Mouse (Mus musculus): Measurements from ENCODE around the gene Pus7l.

Pus7l gene

DNA sequence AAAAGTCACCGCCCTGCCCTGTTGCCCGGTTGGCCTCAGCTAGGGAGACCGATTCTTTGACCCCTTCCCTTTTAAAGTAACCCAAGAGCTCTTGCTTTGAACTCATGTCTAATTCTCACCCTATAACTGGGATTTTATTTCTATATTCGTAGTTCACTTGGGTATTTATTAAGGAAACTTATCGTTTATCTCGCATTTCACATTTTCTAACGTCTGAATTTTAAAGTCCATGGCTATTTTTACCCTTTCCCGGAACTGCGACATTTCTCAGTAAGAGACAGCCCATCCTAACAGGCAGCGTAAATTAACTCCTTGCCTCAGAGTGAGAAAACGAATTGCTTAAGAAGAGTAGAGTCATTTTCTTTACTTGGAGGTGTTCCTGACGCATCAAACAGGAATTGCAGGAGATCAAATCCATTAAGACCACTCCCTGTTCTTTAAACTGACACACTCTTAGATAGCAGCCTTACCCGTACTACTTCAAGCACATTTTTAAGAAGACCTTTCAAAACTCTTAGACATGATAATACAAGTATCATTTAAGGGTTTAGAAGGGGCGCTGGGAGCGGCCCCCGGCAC, 25.3 kb downstream of the Pus7l start:
- TF ChIP-seq GATA4 (IDR thresholded peaks at IDR 0.05; ENCODE audit: insufficient replicate concordance, low read length), result no peak

- TF ChIP-seq GATA4 (IDR thresholded peaks at IDR 0.05; ENCODE audit: insufficient replicate concordance, low read length), result no peak
These were observed 39.7 kb downstream of the Pus7l start for GRCm38 (mm10) chr15:94503451-94504215.

- TF ChIP-seq GATA4 (IDR thresholded peaks at IDR 0.05; ENCODE audit: insufficient replicate concordance, low read length), result no peak
These were observed 44.1 kb downstream of the Pus7l start for GRCm38 (mm10) chr15:94499260-94499659.

DNA sequence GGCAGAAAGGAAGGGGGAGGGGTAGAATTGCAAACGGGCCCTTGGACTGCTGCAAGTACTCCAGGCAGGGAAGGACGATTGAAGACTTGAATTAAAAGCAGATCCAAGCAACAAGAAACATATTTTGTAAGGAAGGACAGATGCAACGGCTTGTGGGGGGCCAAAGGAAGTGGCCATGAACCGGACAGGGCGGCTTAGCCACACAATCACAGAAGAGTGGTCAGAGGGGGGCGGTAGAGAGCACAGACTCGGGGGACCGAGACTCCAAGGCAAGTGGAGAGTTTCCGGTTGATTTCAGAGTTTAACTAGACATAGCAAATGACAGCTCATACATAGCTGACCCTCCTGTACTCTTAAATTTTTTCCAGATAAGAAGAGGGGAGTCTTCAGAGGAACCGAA, 47.4 kb downstream of the Pus7l start:
- no peak for TF ChIP-seq GATA4 (IDR thresholded peaks at IDR 0.05; ENCODE audit: insufficient replicate concordance, low read length)

DNA sequence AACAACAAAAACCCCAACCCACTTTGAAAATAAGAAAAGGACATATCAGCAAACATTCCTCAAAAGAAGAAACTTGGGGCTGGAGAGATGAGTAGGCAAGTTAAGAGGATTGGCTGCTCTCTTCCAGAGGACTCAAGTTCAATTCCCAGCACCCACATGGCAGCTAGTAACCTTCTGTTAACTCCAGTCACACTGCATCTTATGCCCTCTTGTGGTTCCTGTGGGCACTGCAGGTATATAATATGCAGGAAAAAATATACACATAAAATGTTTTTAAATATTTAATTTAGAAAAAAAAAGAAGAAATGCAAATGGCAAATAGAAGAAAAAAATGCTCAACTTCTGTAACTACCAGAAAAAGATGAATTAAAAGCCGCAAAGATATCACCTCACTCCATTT, 48.9 kb downstream of the Pus7l start:
- no peak for TF ChIP-seq GATA4 (IDR thresholded peaks at IDR 0.05; ENCODE audit: insufficient replicate concordance, low read length)

DNA sequence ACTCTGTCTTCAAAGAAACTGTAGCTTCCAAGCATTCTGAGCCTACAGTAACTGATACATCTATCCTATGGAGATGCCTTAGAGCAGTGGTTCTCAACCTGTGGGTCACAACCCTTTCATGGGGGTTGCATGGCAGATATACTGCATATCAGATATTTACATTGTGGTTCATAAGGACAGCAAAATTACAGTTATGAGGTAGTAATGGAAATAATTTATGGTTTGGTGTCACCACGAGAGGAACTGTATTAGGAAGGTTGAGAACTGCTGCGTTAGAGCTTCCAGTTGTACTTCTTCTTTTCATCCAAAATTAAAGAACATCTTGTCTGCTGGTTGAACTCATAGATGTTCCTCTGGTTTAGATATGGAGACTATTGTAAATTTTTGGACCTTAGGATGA, 53.9 kb downstream of the Pus7l start:
- no peak for TF ChIP-seq GATA4 (IDR thresholded peaks at IDR 0.05; ENCODE audit: insufficient replicate concordance, low read length)

DNA sequence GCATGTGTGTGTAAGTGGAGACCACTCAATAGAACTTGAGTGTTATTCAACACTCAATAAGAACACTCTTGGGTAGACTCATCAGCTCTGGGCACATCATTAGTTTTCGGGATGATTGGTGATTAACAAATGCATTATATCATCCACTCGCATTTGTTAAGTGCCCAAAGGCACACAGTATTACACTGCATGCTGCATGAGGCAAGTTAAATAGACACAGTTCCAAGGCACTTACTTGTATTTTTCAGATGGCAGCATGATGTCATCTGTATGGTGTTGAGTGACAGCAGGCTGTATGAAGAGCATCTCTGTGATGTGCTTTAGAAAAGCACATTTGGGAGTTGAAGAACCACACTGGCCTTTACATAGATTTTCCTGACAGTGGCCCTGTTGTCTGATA, 60.8 kb downstream of the Pus7l start:
- TF ChIP-seq GATA4 (IDR thresholded peaks at IDR 0.05; ENCODE audit: insufficient replicate concordance, low read length), result no peak

DNA sequence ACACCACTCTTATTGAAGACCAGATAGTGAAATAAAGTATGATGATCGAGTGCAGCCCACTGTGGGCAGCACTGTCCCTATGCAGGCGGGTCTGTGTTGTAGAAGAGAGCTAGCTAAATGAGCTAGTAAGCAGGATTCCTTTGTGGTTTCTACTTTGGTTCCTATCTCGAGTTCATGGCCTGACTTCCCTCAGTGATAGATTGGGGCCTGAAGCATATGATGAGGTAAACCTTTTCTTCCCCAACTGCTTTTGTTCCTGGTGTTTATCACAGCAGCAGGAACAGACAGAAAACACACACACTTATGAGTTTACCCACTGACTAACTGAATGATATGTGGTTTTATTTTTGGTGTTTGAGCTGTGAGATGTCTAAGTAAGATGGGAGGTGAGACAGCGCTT, 62.6 kb downstream of the Pus7l start:
- no peak for TF ChIP-seq GATA4 (IDR thresholded peaks at IDR 0.05; ENCODE audit: insufficient replicate concordance, low read length)

DNA sequence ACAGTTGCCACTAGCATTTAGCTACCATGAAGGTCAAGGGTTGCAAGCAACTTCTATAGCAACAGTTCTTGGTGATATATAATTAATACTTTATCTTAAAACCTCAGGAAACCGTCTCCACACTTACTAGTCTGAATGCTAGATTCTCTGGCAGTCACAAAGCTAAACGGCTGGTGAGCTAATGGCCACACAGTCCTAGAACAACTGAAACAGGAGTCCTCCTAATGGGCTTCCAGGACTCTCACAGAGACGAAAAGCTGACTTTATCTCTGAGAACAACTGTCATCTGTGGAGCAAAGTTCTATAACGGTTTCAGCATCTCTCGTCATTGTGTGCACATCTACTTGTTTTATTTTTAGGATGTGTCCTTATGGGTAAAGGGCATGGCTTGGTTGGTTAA, 63.1 kb downstream of the Pus7l start:
- TF ChIP-seq GATA4 (IDR thresholded peaks at IDR 0.05; ENCODE audit: insufficient replicate concordance, low read length), result no peak

DNA sequence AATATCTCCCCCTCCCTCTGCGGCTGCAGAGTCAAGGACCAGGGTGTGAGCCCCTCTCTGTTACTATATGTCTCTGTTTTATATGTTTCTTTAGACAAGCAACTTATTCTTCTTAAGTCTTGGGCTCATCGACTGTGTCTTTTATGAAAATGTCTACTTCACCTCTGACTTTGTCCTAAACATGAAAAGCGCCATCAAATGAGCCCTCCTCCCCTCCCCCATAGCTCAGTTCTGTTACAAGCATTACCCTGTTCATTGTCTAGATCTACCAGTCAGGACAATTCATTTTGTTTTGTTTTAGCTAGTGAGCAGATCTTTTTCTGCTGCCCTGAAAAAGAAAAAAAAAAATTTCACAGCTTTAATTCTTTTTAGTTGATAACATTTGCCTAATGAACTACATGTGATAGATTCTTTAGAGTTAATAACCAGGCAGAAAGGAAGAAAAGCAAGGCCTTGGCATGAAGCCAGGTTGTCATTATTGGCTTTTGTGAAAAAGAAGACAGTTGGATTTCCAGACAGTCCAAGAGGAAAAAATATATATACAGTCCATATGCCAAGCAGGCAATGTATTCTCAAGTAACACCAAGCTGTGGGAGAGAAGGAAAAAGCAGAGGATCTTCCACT, 63.7 kb downstream of the Pus7l start:
- no peak for TF ChIP-seq GATA4 (IDR thresholded peaks at IDR 0.05; ENCODE audit: insufficient replicate concordance, low read length)

- TF ChIP-seq GATA4 (IDR thresholded peaks at IDR 0.05; ENCODE audit: insufficient replicate concordance, low read length), result no peak
These were observed 64.6 kb downstream of the Pus7l start for GRCm38 (mm10) chr15:94478706-94479105.

DNA sequence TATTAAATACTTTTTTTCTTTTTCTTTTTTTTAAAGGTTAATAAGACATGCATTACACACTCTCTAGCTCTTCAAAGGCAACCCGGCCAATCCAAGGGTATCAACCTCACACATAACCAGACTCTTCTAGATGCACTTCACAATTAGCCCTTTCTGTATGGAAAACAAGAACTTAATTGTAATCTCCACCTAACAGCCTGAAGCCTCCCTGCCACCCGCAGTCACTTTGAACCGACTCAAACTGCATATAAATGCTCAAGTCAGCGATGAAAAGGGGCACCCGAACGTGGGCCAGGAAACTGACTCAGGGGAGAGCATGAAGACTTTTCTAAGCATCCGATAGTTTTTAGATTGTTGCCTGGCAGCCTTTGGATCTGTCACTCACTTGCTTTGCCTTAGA, 66.1 kb downstream of the Pus7l start:
- TF ChIP-seq GATA4 (IDR thresholded peaks at IDR 0.05; ENCODE audit: insufficient replicate concordance, low read length), result no peak

DNA sequence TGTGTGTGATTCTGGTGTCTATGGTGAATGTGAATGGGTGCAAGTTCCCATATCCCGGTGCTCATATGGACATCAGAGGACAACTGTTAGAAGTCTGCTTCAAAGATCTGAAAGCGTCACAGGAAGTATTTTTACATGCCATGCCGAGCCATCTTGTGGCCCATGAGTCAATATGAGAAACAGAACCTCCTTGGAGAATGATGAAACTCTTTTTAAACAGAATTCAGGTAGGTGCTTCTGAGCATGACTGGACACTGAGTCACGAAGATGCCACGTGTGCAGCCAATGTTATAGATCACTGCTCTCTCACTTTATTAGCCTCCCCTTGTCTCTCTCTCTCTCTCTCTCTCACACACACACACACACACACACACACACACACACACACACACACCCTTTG, 67.4 kb downstream of the Pus7l start:
- TF ChIP-seq GATA4 (IDR thresholded peaks at IDR 0.05; ENCODE audit: insufficient replicate concordance, low read length), result no peak

Measured in liver, adult (tissue).